Mouse (Mus musculus) cerebellum, postnatal 10 days (tissue): Measurements from ENCODE around the gene Olfr503.
"Not testable (repeated sequence)": the region's sequence is repeated elsewhere in the genome, so short reads cannot be mapped to it uniquely, and the experiment has no call there.

ENCODE experiments used
- DNase-seq, 2 experiments: peaks; one replicate each; pipeline ENCODE4 v3.0.0; 2021; ENCODE audit warnings: mixed read lengths in 2 of 2

Olfr503 gene

GRCm38 (mm10) chr7:108544227-108544626 lies at the start of gene Olfr503:
Gene Olfr503 (plus strand): TSS chr7:108544527.
- not testable (repeated sequence) for DNase-seq

- no peak for DNase-seq
Measured at GRCm38 (mm10) chr7:108524965-108525364, 19.4 kb upstream of the Olfr503 start, which contains the start of gene Olfr502. Gene Olfr502 (minus strand): TSS chr7:108525065.

- DNase-seq: no peak
Measured at GRCm38 (mm10) chr7:108542416-108542815, 1.9 kb upstream of the Olfr503 start.

GRCm38 (mm10) chr7:108565693-108566092 lies 21.4 kb downstream of the Olfr503 start, which contains the start of gene Olfr504:
Gene Olfr504 (minus strand): TSS chr7:108565793.
- no peak for DNase-seq

- no peak for DNase-seq
Measured at GRCm38 (mm10) chr7:108589797-108590196, 45.5 kb downstream of the Olfr503 start.
